Mouse (Mus musculus) liver, embryonic 14.5 days (tissue): ENCODE data around the gene Rhox2g.
"Not testable (repeated sequence)": the region's sequence is repeated elsewhere in the genome, so short reads cannot be mapped to it uniquely, and the experiment has no call there.

Experiments
- CTCF ChIP-seq: IDR thresholded peaks from 2 replicates; pipeline ENCODE4 v1.5.1; 2016; ENCODE audit warnings: antibody characterized with exemption, low read depth, control low read depth
- EP300 ChIP-seq: IDR thresholded peaks from 2 replicates; pipeline ENCODE4 v1.6.1; 2016; ENCODE audit warnings: antibody characterized with exemption, low read depth

DNA sequence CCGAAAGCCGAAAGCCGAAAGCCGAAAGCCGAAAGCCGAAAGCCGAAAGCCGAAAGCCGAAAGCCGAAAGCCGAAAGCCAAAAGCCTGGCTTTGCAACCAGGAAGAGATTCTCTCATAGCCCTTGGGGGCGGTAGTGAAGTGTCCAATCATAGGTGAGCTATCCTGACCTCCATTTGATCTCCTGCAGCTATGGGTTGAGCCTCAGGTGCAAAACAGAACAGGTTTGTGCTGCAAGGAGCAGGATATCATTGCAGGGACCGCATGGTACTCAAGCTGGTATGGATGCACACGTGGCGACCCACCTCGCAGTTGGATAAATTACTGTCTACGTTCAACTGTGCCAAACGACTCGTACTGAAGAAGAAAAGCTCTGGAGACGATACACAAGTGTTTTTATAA, 8.0 kb upstream of the Rhox2g start, which contains the start of gene Rhox4g:
- not testable (repeated sequence) for TF ChIP-seq CTCF, EP300
